Mouse (Mus musculus): Measurements from ENCODE around the gene Olfr749. TPM values are rescaled to one million over a fixed set of nuclear protein-coding genes. Genes with fewer than 3 reads are reported as not detected.

Gene Olfr749
- not detected in 2 replicates for polyA plus RNA-seq (2021; fragmentation: Nextera tagmentation)
- long read RNA-seq, experiment 1 = 0 reads
- long read RNA-seq, experiment 2 = 0 reads

GRCm38 (mm10) chr14:50744994-50745393 is at the start of gene Olfr749:
TSS of gene Olfr749 (minus strand) at chr14:50745094.

GRCm38 (mm10) chr14:50785251-50785637 is 40.4 kb upstream of the Olfr749 start, which contains the start of gene Ttc5:
TSS of gene Ttc5 (minus strand) at chr14:50785519.

GRCm38 (mm10) chr14:50707073-50707472 is 37.8 kb downstream of the Olfr749 start, which contains the start of gene Olfr748:
TSS of gene Olfr748 (plus strand) at chr14:50707373.

GRCm38 (mm10) chr14:50693106-50693505 is 51.8 kb downstream of the Olfr749 start, which contains the start of gene Olfr747:
TSS of gene Olfr747 (minus strand) at chr14:50693206.

Other genes with a start within 250 kb of the Olfr749 start
- not detected in 2 replicates for gene Olfr742, start 241.5 kb downstream of the Olfr749 start, polyA plus RNA-seq (2021; fragmentation: Nextera tagmentation)
- gene Olfr743, start 223.3 kb downstream of the Olfr749 start, polyA plus RNA-seq (2021; fragmentation: Nextera tagmentation) = not detected in 2 replicates
- not detected in 2 replicates for gene Olfr744, start 130.2 kb downstream of the Olfr749 start, polyA plus RNA-seq (2021; fragmentation: Nextera tagmentation)
- gene Olfr745, start 105.7 kb downstream of the Olfr749 start, polyA plus RNA-seq (2021; fragmentation: Nextera tagmentation) = not detected in 2 replicates
- gene Olfr746, start 98.0 kb downstream of the Olfr749 start, polyA plus RNA-seq (2021; fragmentation: Nextera tagmentation) = not detected in 2 replicates
- gene Olfr747, start 51.9 kb downstream of the Olfr749 start, polyA plus RNA-seq (2021; fragmentation: Nextera tagmentation) = not detected in 2 replicates
- not detected in 2 replicates for gene Olfr748, start 37.7 kb downstream of the Olfr749 start, polyA plus RNA-seq (2021; fragmentation: Nextera tagmentation)
- 53.7 and 55.6 TPM in 2 replicates for gene Ttc5, start 40.4 kb upstream of the Olfr749 start, polyA plus RNA-seq (2021; fragmentation: Nextera tagmentation)
- gene Ccnb1ip1, start 62.6 kb upstream of the Olfr749 start, polyA plus RNA-seq (2021; fragmentation: Nextera tagmentation) = not detected in 2 replicates
- 24.4 and 27.2 TPM in 2 replicates for gene Parp2, start 62.7 kb upstream of the Olfr749 start, polyA plus RNA-seq (2021; fragmentation: Nextera tagmentation)
- gene Tep1, start 125.5 kb upstream of the Olfr749 start, polyA plus RNA-seq (2021; fragmentation: Nextera tagmentation) = 1.2 and 2.4 TPM in 2 replicates
- 0.19 and 0.49 TPM in 2 replicates for gene Klhl33, start 152.4 kb upstream of the Olfr749 start, polyA plus RNA-seq (2021; fragmentation: Nextera tagmentation)
- gene Osgep, start 179.8 kb upstream of the Olfr749 start, polyA plus RNA-seq (2021; fragmentation: Nextera tagmentation) = 75.5 and 79.0 TPM in 2 replicates
- 86.9 and 97.4 TPM in 2 replicates for gene Apex1, start 179.9 kb upstream of the Olfr749 start, polyA plus RNA-seq (2021; fragmentation: Nextera tagmentation)
- 65.9 and 75.6 TPM in 2 replicates for gene Pip4p1, start 185.8 kb upstream of the Olfr749 start, polyA plus RNA-seq (2021; fragmentation: Nextera tagmentation)
- gene Pnp, start 186.0 kb upstream of the Olfr749 start, polyA plus RNA-seq (2021; fragmentation: Nextera tagmentation) = 9.8 and 10.9 TPM in 2 replicates
- not detected in 2 replicates for gene Gm49342, start 199.4 kb upstream of the Olfr749 start, polyA plus RNA-seq (2021; fragmentation: Nextera tagmentation)
- 1.2 and 2.4 TPM in 2 replicates for gene Pnp2, start 210.9 kb upstream of the Olfr749 start, polyA plus RNA-seq (2021; fragmentation: Nextera tagmentation)